Mouse (Mus musculus) frontal cortex, postnatal 36 days (tissue): ENCODE results near the gene Icam1.

Experiments
- DNase-seq, 2 experiments: peaks; one replicate each; pipeline ENCODE4 v3.0.0; 2022; ENCODE audit warnings: low spot score in 2 of 2

The Icam1 gene

DNA sequence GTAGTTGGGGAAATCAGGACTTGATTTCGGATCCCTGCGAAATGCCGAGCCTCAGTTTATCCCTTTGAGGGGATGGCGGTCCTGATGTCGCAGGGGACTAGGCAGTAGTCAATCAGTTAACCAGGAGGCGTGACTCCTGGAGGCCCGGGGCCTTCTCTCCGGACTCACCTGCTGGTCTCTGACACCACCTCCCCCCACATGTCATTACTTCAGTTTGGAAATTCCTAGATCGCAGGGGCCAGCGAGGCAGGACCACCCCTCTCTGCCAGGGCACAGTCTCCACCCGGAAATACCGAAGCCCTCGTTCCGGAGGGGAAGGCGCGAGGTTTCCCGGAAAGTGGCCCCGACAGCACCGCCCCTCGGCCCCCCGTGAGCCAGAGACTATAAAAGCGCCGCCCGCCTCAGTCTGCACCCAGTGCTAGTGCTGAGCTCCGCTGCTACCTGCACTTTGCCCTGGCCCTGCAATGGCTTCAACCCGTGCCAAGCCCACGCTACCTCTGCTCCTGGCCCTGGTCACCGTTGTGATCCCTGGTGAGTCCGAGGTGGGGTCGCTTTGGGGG, at the start of gene Icam1:
Icam1 (plus strand) TSS at position 415 of the 560 bp plus-strand sequence.
- DNase-seq, result no peak

DNA sequence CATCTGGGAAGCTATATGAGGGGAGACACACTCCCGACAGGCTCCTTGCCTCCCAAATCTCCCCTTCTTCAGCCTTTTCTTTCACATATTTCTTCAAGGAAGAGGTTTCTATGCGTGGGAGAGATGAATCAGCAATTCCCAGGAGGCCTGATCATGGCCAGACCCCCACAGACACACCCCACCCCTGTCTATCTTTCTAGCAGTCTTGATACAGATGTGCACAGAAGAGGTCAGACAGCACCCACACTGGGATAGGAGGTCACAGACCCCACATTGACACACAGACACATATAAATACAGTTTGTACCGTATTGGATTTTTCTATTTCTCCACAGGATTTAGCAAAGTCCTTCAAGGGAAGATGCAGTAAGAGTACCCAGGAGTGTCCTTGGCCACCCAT, 49.8 kb upstream of the Icam1 start:
- no peak for DNase-seq

DNA sequence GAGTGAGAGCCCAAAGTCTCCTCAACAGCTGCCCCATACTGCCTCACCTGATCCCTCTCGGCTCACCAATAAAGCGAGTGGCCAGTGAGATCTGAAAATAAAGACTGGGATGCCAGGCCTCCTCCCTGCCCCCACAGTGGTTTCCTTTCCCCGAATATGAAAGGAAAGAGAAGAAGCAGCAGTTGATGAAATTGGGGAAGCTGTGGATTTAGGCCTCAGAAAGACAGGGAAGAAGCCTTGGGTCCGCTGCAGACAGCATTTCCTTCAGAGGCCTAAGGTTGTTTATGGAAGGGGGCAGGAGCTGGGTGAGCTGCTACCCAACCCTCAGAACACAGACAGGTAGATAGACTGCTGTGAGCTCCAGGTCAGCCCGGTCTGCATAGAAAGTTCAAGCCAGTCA, 49.0 kb upstream of the Icam1 start:
- DNase-seq, result no peak

DNA sequence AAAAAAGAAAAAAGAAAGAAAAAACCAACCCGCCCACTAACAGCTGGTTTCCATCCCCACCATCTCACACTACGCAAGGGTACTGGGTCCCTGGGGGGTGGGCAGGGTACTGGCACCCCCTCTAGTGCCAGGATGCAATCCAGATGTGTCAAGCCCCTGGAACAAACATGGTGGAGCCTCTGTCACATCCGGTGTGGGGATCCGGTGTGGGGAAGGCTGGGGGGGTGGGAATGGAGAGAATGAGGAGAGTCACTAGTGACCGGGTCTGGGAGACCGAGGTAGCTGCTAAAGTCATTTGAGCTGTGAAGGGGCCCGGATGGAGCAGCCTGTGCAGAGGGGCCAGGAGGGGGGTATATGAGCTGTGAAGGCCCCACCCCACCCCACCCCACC, 44.0 kb upstream of the Icam1 start:
- DNase-seq, result no peak

DNA sequence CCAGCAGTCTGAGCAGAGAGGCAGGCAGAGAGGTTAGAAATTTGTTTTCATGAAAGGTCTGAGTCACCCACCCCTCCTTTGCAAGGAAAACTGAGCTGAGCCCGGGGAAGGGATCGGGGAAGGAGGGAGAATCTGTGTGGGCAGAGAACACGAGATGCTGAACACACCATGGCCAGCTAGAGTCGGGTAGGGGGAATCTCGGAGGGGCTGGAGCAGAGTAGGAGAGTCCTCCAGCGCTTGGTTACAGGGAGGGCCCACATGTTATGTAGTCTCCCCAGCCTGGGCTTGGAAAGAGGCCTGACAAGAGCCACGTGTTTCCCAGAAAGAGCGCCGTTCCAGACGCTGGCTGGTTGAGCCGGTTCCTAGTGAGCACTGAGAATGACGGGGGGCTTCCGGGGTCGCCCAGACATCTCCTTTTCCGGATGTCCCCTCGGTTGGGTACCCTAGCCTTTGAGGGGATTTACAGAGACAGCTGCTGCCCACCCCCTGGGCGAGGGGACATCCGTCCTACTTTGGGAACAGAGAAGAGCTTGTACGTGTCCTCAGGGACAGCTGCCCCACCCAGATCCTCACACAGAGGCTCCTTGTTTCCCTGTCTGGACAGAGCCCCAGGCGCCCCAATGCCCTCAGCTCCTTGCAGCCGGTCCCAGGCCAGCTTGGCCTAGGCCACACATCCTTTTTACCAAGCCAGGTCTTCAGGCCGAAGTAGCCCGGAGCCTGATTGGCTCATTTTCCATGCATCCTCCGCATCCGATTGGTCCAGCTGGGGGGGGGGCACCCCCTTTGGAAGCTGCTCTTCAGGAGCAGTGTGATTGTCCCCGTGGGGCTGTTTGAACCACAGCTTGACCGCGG, 43.4 kb upstream of the Icam1 start:
- peak; percentile 59 to 72 for DNase-seq

DNA sequence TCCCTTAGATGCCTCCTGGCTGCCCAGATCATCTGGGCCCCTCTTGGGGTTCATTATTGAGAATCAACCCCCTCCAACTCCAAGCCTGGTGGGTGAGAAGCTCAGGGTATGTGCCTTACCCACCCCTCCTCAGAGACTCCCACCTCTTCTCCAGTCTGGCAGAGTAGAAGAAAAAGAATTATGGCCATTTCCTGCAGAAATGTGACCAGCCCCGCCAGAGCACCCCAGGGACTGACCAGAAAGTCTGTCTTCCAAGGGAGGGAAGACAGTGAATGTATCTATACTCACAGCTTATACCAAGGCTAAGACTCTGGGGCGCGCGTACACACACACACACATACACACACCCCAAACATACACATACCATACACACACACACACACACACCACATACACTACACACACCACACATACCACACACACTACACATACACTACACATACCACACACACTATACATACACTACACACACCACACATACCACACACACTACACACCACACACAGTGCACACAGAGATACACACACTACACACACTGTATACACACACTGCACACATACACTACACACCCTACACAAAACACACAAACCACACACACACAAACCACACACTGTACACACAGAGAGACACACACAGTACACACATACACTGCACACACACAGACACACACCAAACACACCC, 42.6 kb upstream of the Icam1 start:
- DNase-seq, result no peak

DNA sequence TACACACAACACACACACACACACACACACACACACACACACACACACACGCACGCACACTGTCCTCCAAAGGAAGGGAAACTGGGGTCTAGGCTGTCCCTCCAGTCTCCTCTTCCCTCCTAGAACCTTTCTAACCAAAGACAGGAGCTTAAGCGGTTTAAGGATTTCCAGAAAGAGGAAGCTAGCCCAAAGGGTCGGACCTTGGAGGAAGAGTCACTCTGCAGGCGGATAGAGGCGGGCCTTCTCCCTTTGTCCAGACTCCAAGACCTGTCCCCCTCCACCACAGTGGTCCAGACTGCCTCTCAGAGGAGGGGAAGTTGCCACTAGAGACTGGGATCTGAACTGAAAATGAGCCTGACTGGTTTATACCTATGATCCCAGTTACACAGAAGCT, 42.1 kb upstream of the Icam1 start:
- no peak for DNase-seq

DNA sequence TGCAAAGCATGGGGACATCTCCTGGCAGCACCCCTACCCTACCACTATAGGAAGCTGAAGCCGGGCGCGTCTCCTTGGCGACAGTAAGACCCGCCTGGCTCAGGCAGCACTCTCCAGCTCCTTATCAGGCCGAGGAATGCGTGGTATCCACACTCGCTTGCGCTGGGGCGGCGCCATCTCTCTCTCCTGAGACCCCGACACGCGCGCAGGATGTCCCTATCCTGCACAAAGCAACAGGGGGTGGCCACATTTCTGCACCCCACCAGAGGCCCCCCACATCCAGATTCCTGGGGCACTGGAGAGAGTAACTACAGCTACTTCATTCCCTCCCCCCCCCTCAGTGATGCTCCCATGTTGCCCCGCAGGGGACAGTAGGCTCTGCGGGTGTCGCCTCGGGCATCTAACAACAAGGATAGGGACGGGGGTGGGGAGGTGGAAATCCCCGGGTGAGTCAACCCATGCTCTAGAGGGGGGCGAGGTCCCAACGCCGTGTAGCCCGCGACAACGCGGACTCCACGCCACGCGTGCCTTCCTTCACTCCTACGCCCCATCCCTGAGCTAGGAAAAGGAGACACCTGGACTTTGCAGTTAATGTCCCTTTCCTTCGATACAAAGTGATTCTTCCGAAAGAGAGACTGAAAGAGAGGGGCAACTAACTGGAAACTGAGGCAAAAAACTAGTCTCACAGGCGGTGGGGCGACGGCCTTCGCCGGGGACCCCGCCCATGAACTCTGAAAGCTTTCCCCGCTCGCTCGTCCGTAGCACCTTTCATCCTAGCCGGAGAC, 40.2 kb upstream of the Icam1 start:
- peak in 1 of 2 experiments; percentile 15 for DNase-seq

DNA sequence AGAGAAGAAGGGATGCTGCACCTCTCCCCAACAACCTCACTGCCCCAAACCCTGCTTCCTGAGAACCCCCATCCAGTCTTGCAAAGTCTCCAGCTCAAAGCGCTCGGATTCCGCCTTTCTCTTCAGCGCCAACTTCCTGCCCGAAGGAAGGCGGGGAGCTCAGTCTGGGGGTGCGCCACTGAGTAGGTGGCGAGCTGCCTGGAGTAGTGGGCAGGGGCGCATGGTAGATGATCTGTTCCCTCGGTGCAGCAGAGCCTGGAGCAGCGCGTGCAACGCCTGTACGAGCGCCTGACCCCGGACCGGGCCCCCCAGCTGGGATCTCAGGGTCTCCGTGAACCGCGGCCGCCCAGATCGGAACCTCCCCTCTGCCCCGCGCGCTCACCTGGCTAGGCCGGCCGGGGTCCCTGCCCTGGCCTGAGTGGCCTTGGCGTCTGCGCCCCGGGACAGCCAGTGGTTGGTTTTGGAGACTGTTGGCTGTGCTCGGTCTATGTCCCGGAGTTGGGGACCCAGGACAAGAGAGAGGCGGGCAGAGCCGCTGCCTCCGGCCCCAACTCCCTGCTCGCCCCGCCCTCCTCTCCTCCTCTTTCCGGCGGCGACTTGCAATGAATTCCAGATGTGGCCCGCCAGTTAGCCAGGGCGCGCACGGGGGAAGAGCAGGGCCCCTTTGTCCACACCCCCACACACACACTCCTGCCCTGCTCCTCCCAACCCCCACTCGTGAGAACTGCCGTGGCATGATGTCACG, 39.4 kb upstream of the Icam1 start, which contains the start of gene S1pr2:
S1pr2 (minus strand) TSS at position 566 of the 745 bp plus-strand sequence.
- peak; percentile 40 to 51 for DNase-seq

DNA sequence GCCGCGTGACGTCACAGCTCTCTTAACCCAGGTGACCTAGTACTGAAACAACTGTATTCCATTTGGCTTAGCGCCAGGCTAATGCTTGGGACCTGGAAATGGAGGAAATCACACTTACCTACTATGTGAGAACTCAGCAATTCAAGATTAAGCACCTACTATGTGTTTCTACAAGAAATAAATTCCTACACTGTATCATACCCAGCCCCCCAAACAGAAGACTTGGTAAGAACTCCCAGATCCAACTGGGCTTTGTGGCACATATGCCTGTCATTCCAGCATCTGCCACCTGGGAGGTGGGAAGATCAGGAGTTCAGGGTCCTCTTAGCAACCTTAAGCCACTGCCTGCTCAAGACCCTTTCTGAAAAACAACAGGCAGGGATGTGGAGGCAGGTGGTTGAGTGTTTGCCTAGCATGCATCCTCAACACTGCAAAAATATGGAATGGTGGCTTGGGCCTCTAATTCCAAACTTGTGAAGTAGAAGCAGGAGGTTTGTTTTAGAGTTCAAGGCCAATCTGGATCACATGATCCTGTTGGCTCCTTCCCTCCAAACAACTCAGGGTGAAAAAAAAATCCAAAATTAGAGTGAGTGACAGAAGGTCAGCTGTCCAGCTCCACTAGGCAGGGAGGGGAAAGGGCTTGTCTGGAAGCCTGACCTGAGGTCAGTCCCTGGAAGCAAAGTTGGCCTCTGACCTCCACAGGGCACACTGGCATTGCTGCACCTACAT, 38.7 kb upstream of the Icam1 start:
- no peak for DNase-seq

DNA sequence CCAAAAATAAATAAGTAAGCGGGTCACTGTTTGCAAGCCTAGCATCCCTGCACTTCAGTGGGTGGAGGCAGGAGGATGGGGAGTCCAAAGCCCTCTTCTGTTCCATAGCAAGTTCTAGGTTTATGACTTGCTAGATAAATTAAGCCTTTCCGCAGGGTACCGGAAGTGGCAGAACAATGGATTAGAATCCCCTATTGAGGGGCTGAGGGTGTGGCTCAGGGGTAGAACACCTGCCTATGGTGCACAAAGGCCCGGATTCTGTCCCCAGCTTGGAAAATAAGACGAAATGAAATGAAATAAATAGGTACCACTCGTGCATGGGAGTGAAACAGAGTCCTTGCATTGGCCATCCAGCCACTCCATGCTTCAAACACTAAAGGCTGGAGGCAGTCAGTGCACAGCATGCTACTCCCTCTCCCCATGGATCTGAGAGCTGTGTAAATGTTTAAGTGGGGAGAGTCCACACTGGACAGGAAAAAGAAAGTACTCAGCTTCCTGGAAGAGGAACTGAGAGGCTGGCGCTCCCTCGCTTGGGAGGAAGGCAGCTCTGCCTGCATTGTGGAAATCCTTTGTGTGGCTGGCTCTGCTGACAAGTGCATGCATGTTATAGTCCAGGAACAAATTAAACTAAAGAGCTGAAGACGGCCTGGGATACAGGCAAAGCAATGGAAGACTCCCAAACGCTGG, 37.2 kb upstream of the Icam1 start:
- no peak for DNase-seq

DNA sequence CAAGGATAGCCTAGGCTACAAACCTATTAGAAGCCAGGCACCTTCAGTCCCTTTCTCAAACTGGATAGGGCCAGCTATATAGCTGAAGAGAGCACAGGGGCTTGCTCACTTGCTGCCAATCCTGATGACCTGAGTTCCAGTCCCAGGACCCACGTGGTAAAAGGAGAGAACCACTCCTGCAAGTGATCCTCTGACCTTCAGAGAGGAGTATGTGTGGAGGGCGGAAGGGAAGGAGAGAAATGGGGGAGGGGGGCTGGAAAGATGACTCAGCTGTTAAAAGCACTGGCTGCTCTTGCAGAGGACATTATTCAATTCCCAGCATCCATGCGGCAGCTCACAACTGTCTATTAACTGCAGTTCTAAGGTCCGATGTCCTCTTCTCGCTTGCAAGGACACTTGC, 36.6 kb upstream of the Icam1 start:
- DNase-seq, result no peak

DNA sequence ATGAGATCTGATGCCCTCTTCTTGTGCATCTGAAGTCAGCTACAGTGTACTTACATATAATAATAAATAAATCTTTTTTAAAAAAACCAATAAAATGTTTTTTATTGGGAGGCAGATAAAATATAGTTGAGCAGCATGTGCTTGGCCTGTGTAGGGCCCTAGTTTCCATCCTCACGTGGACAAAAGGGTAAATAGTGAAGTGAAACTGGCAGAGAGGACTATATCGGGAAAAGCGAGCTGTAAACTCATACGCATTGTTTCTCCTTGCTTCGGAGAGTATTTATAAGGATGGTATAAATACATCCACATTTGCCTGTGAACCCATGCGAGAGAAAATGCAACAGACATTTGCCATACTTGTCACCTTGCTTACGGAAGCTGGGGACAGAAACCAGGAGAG, 36.0 kb upstream of the Icam1 start:
- DNase-seq, result no peak

DNA sequence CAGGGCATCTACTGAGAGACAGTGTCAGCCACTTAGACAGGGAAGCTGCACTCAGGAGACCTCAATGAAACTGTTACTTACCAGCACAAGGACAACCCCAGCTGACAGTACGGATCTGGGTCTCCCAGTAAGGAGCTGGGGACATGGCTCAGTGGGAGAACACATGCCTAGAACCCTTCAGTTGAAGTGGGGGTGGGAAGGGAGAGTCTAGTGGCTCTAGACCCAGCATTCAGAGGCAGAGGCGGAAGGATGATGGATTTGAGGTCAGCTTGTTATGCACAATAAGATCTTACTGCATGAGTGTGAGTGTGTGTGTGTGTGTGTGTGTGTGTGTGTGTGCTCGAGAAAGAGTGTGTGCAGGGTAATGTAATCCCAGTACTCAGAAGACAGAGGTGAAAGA, 33.6 kb upstream of the Icam1 start:
- DNase-seq, result no peak

DNA sequence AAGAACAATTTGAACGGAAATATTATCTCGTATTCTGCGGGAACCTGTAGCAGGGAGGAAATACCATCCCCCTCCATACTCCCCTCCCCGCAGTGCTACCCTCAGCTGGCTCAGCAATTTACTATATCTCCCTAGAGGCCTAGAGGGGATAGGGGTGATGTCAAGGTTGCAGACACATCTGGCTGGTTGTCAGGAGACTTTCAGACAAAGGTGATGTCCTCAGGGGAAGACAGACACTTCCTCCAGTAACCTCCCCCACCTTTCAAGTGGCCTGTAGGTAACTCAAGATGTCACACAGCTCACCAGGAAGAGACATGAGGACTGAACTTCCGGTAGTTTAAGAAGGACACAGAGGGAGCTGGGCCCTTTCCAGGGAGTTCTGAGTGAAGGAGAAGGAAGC, 32.6 kb upstream of the Icam1 start:
- no peak for DNase-seq

DNA sequence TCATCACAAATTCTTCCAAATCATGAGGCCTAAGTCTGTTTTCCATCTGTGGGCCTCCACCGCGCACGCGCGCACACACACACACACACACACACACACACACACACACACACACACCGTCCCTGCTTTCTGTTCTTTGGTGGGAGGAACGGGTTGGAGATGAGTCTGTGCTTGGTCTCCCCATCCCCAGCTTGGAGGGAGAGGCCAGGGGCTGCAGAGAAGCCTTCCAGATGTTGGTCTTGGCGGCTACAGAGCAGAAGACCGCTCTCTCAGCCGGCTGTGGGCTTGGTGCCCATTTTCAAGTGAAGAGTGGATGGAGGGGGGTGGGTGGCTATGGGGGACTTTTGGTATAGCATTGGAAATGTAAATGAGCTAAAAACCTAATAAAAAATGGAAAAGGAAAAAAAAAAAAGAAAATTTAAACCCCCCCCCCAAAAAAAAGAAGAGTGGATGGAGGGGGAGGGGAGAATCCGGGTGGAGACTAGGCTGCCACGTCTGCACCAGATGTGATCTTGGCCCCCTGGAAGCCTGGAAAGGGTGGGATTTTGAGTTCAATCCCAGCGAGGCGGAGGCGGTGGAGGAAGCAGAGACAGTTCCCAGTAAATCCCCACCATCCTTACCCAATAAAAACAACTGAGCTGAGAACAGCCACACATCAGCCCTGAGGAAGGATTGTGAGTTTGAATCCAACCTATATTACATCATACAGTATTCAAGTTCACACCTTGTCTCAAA, 28.7 kb upstream of the Icam1 start:
- no peak for DNase-seq

DNA sequence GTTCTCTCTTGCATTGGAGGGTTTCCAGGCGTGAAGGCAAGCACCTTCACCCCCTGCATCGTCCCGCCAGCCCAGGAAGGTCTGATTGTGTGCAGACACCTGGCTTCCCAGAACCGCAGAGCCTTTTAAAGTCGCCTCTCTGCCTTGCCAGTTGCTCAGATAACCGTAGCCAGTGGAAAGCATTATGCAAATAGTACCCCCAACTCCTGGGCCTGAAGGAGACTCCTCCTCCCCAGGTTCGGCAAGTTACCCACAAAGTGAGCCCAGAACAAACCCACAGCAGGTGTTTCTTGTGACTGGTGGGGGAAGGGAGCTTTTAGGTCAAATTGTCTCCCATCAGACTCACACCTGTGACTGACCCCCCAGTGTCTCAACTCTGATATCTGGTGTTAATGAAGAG, 27.8 kb upstream of the Icam1 start:
- no peak for DNase-seq

DNA sequence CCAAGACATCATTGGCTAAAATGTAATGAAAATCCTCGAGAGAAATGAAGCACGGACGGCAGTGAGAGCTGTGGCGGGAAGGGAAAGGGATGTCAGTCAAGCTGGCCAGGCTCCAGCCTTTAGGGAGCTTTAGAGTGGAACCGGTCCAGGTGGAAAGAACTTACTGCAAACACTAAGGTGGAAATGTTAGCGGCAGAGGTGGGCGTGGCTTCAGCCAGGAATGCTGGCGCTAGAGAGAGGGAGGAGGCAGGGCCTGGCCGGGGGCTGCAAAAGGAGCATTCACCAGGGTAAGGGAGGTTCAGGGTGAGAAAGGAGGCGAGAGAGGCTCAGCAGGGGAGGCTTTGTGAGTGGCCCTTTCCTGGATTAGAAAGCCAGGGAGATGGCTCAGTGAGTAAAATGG, 24.9 kb upstream of the Icam1 start:
- DNase-seq, result no peak

DNA sequence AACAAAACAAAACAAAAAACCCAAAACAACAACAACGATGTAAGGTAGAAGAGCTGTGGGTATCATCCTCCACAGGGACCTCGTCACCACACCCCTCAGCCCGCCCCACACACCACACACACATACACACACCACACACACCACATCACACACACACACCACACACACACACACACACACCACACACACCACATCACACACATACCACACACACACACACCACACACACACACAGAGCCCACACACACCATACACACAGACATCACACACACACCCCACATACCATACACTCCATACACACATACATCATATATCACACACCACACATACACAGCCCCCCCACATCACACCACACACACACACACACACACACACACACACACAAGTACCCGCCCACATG, 24.2 kb upstream of the Icam1 start:
- no peak for DNase-seq
